Comparison of ENCODE assay signal across 12 mouse cellular contexts in genomic region chr4:101155541-101155940, GRCm38 (mm10).
DNase-seq lines count a peak whose midpoint lies in the region; ATAC-seq and TF ChIP-seq lines count a peak whose summit lies in the region.
"Had no signal": no experiment of that assay in that cellular context is flagged by ENCODE, and none has a peak within 500 bp of the region (broad histone marks: within the 10 kb centered on the region; RNA-seq: fewer than 3 reads in every experiment).

No protein-coding gene starts in this region.

- H3K9me3 ChIP-seq in heart, embryonic 13.5 days = no peaks in the 10 kb centered on the region
- no peaks in the 10 kb centered on the region for H3K9me3 ChIP-seq in limb, embryonic 10.5 days (replicated peaks)
- H3K9me3 ChIP-seq: hindbrain, embryonic 12.5 days had no signal

- no peaks in the 10 kb centered on the region for H3K27me3 ChIP-seq in heart, embryonic 13.5 days (replicated peaks)
- no peaks in the 10 kb centered on the region for H3K27me3 ChIP-seq in limb, embryonic 10.5 days (ENCODE audit: low read depth, poor library complexity, severe bottlenecking)
- H3K27me3 ChIP-seq: hindbrain, embryonic 12.5 days had no signal

- 50% methylated on average over 4 of the region's 4 CpGs for WGBS in heart, embryonic 13.5 days
- 84% methylated on average over 4 of the region's 4 CpGs for WGBS in limb, embryonic 10.5 days

- H3K4me2 ChIP-seq in heart, embryonic 13.5 days = no peak overlapping the region
- H3K4me2 ChIP-seq: hindbrain, embryonic 12.5 days had no signal

- peaks cover 97% of the 10 kb centered on the region for H3K36me3 ChIP-seq in heart, embryonic 13.5 days
- peaks cover 80% of the 10 kb centered on the region for H3K36me3 ChIP-seq in limb, embryonic 10.5 days

- H3K27ac ChIP-seq in heart, embryonic 13.5 days (replicated peaks) = peak overlapping the region; percentile 52
- no peak overlapping the region for H3K27ac ChIP-seq in left cerebral cortex, adult 2 months
- no peak overlapping the region for H3K27ac ChIP-seq in limb, embryonic 10.5 days
- H3K27ac ChIP-seq: hindbrain, embryonic 12.5 days had no signal

- DNase-seq in heart, postnatal 4 days = no peak
- peak; percentile 62 for DNase-seq in adrenal gland, postnatal 14 days
- DNase-seq in liver = peak; percentile 62
- no peak for DNase-seq in natural killer cell, adult 2 months (ENCODE audit: low spot score in 2 of 2)
- DNase-seq in left cerebral cortex, adult 2 months (ENCODE audit: extremely low spot score in 1 of 2, low spot score in 2 of 2) = no peak
- DNase-seq in limb, embryonic 10.5 days (ENCODE audit: low spot score) = no peak
- DNase-seq: cerebellum, adult 18-20 months; kidney, postnatal 10 days; lung, postnatal 14 days had no signal

- no peak for ATAC-seq in heart, embryonic 13.5 days (ENCODE audit: extremely low read depth, insufficient number of reproducible peaks, low FRiP score, low TSS enrichment)
- ATAC-seq in monocyte, adult 5-6 weeks (replicated peaks; ENCODE audit: insufficient number of reproducible peaks, low FRiP score, low TSS enrichment, poor library complexity, severe bottlenecking) = peak; percentile 65; the same call in 1 of the 2 replicates

- H3K4me1 ChIP-seq in heart, embryonic 13.5 days = peaks cover 5% of the 10 kb centered on the region
- H3K4me1 ChIP-seq in limb, embryonic 10.5 days = peaks cover 16% of the 10 kb centered on the region
- H3K4me1 ChIP-seq: hindbrain, embryonic 12.5 days had no signal

- H3K9ac ChIP-seq in heart, embryonic 13.5 days = no peak overlapping the region
- H3K9ac ChIP-seq: hindbrain, embryonic 12.5 days had no signal

- no peak overlapping the region for H3K4me3 ChIP-seq in heart, embryonic 13.5 days
- no peak overlapping the region for H3K4me3 ChIP-seq in left cerebral cortex, adult 2 months
- no peak overlapping the region for H3K4me3 ChIP-seq in limb, embryonic 10.5 days
- H3K4me3 ChIP-seq: hindbrain, embryonic 12.5 days had no signal

- TF ChIP-seq CTCF in left cerebral cortex, adult 2 months (IDR thresholded peaks at IDR 0.05) = no peak

- intact Hi-C loops in left cerebral cortex, adult 2 months (cut with DNase I) = loop anchor here (5.0 kb wide), 1 partner anchor 202 kb away; no protein-coding TSS in a partner anchor

Comparison
In these comparisons a context has a peak if more than half of its experiments do, and no peak if none do; other contexts are left out.
1. DNase-seq: peak in adrenal gland, postnatal 14 days (single experiment) and liver (single experiment); none in heart, postnatal 4 days (single experiment), natural killer cell, adult 2 months (0 of 2), left cerebral cortex, adult 2 months (0 of 2) and limb, embryonic 10.5 days (single experiment).